Mouse (Mus musculus) brain, embryonic 14.5 days (tissue): ENCODE measurements around the gene 2010111I01Rik.

ENCODE experiments used
- CTCF ChIP-seq: fragments of 200-500 bp; IDR thresholded peaks from 2 replicates; pipeline ENCODE4 v1.5.1; 2012; ENCODE audit warnings: inconsistent platforms, mild to moderate bottlenecking, moderate library complexity, borderline replicate concordance; ENCODE audit not compliant: insufficient read depth, insufficient read length; ENCODE audit errors: extremely low read depth
- POLR2A ChIP-seq: fragments of 200-500 bp; IDR thresholded peaks from 2 replicates; pipeline ENCODE4 v1.6.1; 2012; ENCODE audit warnings: mild to moderate bottlenecking, inconsistent platforms, borderline replicate concordance; ENCODE audit not compliant: poor library complexity, insufficient read depth, insufficient read length, severe bottlenecking; ENCODE audit errors: extremely low read depth

DNA sequence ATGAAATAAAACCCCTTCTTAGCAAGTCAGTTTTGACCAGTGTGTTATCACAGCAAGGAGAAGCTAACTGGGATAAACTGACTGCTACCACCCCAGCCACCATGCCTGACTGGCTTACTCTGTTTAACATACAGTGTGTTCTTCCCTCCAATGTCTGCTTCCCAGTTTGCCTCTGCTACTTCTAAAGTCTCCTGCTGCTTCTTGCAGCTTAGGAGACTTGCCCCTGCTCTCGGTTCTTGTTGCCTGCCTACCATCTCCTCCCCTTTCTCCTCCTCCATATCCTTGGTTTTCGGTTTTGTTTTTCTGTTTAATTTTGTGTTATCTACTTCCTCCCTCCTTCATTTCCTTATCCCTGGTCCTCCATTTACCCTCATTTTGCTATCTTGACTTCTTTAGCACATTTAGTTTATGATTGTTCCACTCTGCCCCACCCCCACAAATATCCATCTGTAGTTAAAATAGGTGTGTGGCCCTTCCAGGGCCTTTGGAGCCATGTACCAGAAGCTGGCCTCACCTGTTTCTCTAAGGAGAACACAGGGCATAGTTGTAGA, 185.9 kb downstream of the 2010111I01Rik start:
- TF ChIP-seq CTCF (no peak), POLR2A (no peak)
